Mouse (Mus musculus) lung, postnatal 0 days (tissue): Measurements from ENCODE around the gene A130010J15Rik. TPM values are rescaled to one million over a fixed set of nuclear protein-coding genes. Genes with fewer than 3 reads are reported as not detected.

Source experiments
- ATAC-seq: fragments of 200-750 bp; cut with Nextera tagmentation; 2 replicates; pipeline ENCODE4 v1.8.0; 2017; ENCODE audit warnings: moderate library complexity
- DNase-seq: peaks from one replicate; pipeline ENCODE4 v3.0.0-alpha.2; 2016; ENCODE audit warnings: low spot score
- H3K27ac ChIP-seq: fragments of 300-500 bp; sonication (generic); 2 replicates; pipeline ENCODE4 v1.5.1; 2014; ENCODE audit warnings: antibody characterized with exemption, mild to moderate bottlenecking, low read length, mixed read lengths
- H3K27me3 ChIP-seq: fragments of 300-500 bp; sonication (generic); replicated peaks from 2 replicates; pipeline ENCODE4 v1.6.1; 2014; ENCODE audit warnings: low read length, mixed read lengths; ENCODE audit not compliant: insufficient read depth
- H3K36me3 ChIP-seq: fragments of 300-500 bp; sonication (generic); 2 replicates; pipeline ENCODE4 v1.6.1; 2014; ENCODE audit warnings: low read length, mixed read lengths; ENCODE audit not compliant: insufficient read depth
- H3K4me1 ChIP-seq: fragments of 300-500 bp; sonication (generic); 2 replicates; pipeline ENCODE4 v1.6.1; 2014; ENCODE audit warnings: antibody characterized with exemption, low read depth, low read length, mixed read lengths; ENCODE audit not compliant: insufficient read depth
- H3K4me2 ChIP-seq: fragments of 300-500 bp; sonication (generic); replicated peaks from 2 replicates; pipeline ENCODE4 v1.6.1; 2014; ENCODE audit warnings: low read depth, mild to moderate bottlenecking, low read length, moderate library complexity, mixed read lengths
- H3K4me3 ChIP-seq: fragments of 300-500 bp; sonication (generic); 2 replicates; pipeline ENCODE4 v1.5.1; 2014; ENCODE audit warnings: low read depth, low read length
- H3K9ac ChIP-seq: fragments of 300-500 bp; sonication (generic); replicated peaks from 2 replicates; pipeline ENCODE4 v1.6.1; 2014; ENCODE audit warnings: low read depth, mild to moderate bottlenecking
- H3K9me3 ChIP-seq: fragments of 300-500 bp; sonication (generic); 2 replicates; pipeline ENCODE4 v1.6.1; 2016; ENCODE audit warnings: low read length, mixed read lengths
- CTCF ChIP-seq: IDR thresholded peaks from 2 replicates; pipeline ENCODE4 v1.5.1; 2016; ENCODE audit warnings: antibody characterized with exemption, mild to moderate bottlenecking
- EP300 ChIP-seq: IDR thresholded peaks from 2 replicates; pipeline ENCODE4 v1.6.1; 2016; ENCODE audit warnings: antibody characterized with exemption, mild to moderate bottlenecking, control low read depth
- WGBS: fragments of 180-500 bp; shearing (Covaris S2); extraction: QIAGEN DNeasy Blood & Tissue Kit; methylation state at CpG from one replicate; pipeline ENCODE4 v1.1.7; 2014; 5-methylcytosine and 5-hydroxymethylcytosine counted together
- polyA plus RNA-seq: library from polyadenylated mRNA; unstranded; fragments of >200 nt; fragmentation: Nextera tagmentation; extraction: Ambion mirVana; gene quantifications from 2 replicates; pipeline ENCODE4 v1.2.1, GENCODE M21; 2015

The A130010J15Rik gene
- polyA plus RNA-seq, 1 experiment from 2014 or later = 8.3 TPM

- DNase-seq (peak; percentile 99), ATAC-seq (peak; percentile 95)
- Histone ChIP-seq H3K4me3 (peak within 1 kb of the TSS; percentile 88), H3K36me3 (no peaks in the 10 kb centered on the region), H3K4me1 (no peaks in the 10 kb centered on the region; the same call in 1 of the 2 replicates), H3K27ac (no peak within 1 kb of the TSS), H3K9ac (peak within 1 kb of the TSS; percentile 68), H3K4me2 (peak within 1 kb of the TSS; percentile 89), H3K27me3 (no peaks in the 10 kb centered on the region), H3K9me3 (no peaks in the 10 kb centered on the region)
- TF ChIP-seq EP300 = no peak
- TF ChIP-seq CTCF = peak; percentile 99
- under 1% methylated on average over 61 of the region's 61 CpGs for WGBS
Measured at GRCm38 (mm10) chr1:193129786-193130455, 37.9 kb upstream of the A130010J15Rik start, which contains the start of gene Diexf. Gene Diexf, minus strand, starts transcription at chr1:193130272.

GRCm38 (mm10) chr1:193130456-193130825, 37.4 kb upstream of the A130010J15Rik start:
- Histone ChIP-seq H3K4me3 (peak overlapping the region; percentile 88), H3K9me3 (no peaks in the 10 kb centered on the region), H3K4me2 (peak overlapping the region; percentile 89), H3K27ac (no peak overlapping the region), H3K9ac (no peak overlapping the region), H3K36me3 (no peaks in the 10 kb centered on the region), H3K27me3 (no peaks in the 10 kb centered on the region), H3K4me1 (no peaks in the 10 kb centered on the region; the same call in 1 of the 2 replicates)
- TF ChIP-seq EP300 (no peak), CTCF (no peak)
- DNase-seq = peak; percentile 9
- WGBS = 23% methylated on average over 11 of the region's 11 CpGs
- peak; percentile 29 for ATAC-seq

GRCm38 (mm10) chr1:193130839-193131238, 37.0 kb upstream of the A130010J15Rik start:
- no peaks in the 10 kb centered on the region for H3K27me3 ChIP-seq
- no peak for TF ChIP-seq CTCF
- no peak for TF ChIP-seq EP300
- no peak overlapping the region for H3K9ac ChIP-seq
- H3K4me2 ChIP-seq = peak overlapping the region; percentile 89; the same call in 1 of the 2 replicates
- H3K4me3 ChIP-seq = no peak overlapping the region
- no peak for DNase-seq
- WGBS = 68% methylated on average over 8 of the region's 8 CpGs
- no peak overlapping the region for H3K27ac ChIP-seq
- H3K36me3 ChIP-seq = no peaks in the 10 kb centered on the region
- no peaks in the 10 kb centered on the region for H3K9me3 ChIP-seq
- no peak for ATAC-seq
- H3K4me1 ChIP-seq = no peaks in the 10 kb centered on the region; the same call in 1 of the 2 replicates

GRCm38 (mm10) chr1:193131311-193131948, 36.4 kb upstream of the A130010J15Rik start:
- 55% methylated on average over 6 of the region's 6 CpGs for WGBS

GRCm38 (mm10) chr1:193132385-193132784, 35.5 kb upstream of the A130010J15Rik start:
- DNase-seq = no peak
- no peaks in the 10 kb centered on the region for H3K9me3 ChIP-seq
- no peak overlapping the region for H3K4me2 ChIP-seq
- H3K27me3 ChIP-seq = no peaks in the 10 kb centered on the region
- no peak overlapping the region for H3K27ac ChIP-seq
- ATAC-seq = no peak
- no peak overlapping the region for H3K9ac ChIP-seq
- no peak overlapping the region for H3K4me3 ChIP-seq
- no peaks in the 10 kb centered on the region for H3K36me3 ChIP-seq
- no peaks in the 10 kb centered on the region; the same call in 1 of the 2 replicates for H3K4me1 ChIP-seq
- TF ChIP-seq CTCF = no peak
- no peak for TF ChIP-seq EP300

More at GRCm38 (mm10) chr1:193131311-193131948, 36.4 kb upstream of the A130010J15Rik start:
- Histone ChIP-seq H3K9ac (no peak overlapping the region), H3K27me3 (no peaks in the 10 kb centered on the region), H3K4me2 (no peak overlapping the region), H3K36me3 (no peaks in the 10 kb centered on the region), H3K4me3 (no peak overlapping the region), H3K9me3 (no peaks in the 10 kb centered on the region), H3K4me1 (no peaks in the 10 kb centered on the region; the same call in 1 of the 2 replicates), H3K27ac (no peak overlapping the region)
- no peak for DNase-seq
- no peak for ATAC-seq
- no peak for TF ChIP-seq CTCF
- TF ChIP-seq EP300 = no peak

- no peak overlapping the region for H3K27ac ChIP-seq
- no peak overlapping the region for H3K4me2 ChIP-seq
- no peak for ATAC-seq
- no peak overlapping the region for H3K9ac ChIP-seq
- no peaks in the 10 kb centered on the region for H3K27me3 ChIP-seq
- no peak for DNase-seq
- H3K9me3 ChIP-seq = no peaks in the 10 kb centered on the region
- no peak for TF ChIP-seq EP300
- peak; percentile 54 for TF ChIP-seq CTCF
- no peaks in the 10 kb centered on the region for H3K36me3 ChIP-seq
- no peaks in the 10 kb centered on the region; the same call in 1 of the 2 replicates for H3K4me1 ChIP-seq
- no peak overlapping the region for H3K4me3 ChIP-seq
- 88% methylated on average over 1 of the region's 1 CpGs for WGBS
Measured at GRCm38 (mm10) chr1:193133726-193134125, 34.1 kb upstream of the A130010J15Rik start.
